Mouse (Mus musculus) midbrain, embryonic 11.5 days (tissue): ENCODE data around the gene Wwox. TPM values are rescaled to one million over a fixed set of nuclear protein-coding genes. Genes with fewer than 3 reads are reported as not detected.

ENCODE experiments used
- ATAC-seq: fragments of 200-750 bp; cut with Nextera tagmentation; 2 replicates; pipeline ENCODE4 v1.8.0; 2017; ENCODE audit warnings: moderate TSS enrichment, moderate library complexity; ENCODE audit not compliant: low FRiP score
- DNase-seq: peaks from one replicate; pipeline ENCODE4 v3.0.0; 2015; ENCODE audit warnings: low spot score; ENCODE audit errors: missing footprints
- H3K27ac ChIP-seq: fragments of 300-500 bp; sonication (generic); 2 replicates; pipeline ENCODE4 v1.5.1; 2014; ENCODE audit warnings: low read depth, low read length
- H3K27me3 ChIP-seq: fragments of 300-500 bp; sonication (generic); 2 replicates; pipeline ENCODE4 v1.6.1; 2014; ENCODE audit warnings: mild to moderate bottlenecking, low read length, moderate library complexity, mixed read lengths; ENCODE audit not compliant: control insufficient read depth, insufficient read depth
- H3K36me3 ChIP-seq: fragments of 300-500 bp; sonication (generic); 2 replicates; pipeline ENCODE4 v1.6.1; 2014; ENCODE audit warnings: mild to moderate bottlenecking, low read length, moderate library complexity, mixed read lengths; ENCODE audit not compliant: control insufficient read depth, insufficient read depth
- H3K4me1 ChIP-seq: fragments of 300-500 bp; sonication (generic); 2 replicates; pipeline ENCODE4 v1.6.1; 2014; ENCODE audit warnings: low read length; ENCODE audit not compliant: control insufficient read depth, insufficient read depth
- H3K4me2 ChIP-seq: fragments of 300-500 bp; sonication (generic); 2 replicates; pipeline ENCODE4 v1.6.1; 2014; ENCODE audit warnings: mild to moderate bottlenecking, moderate library complexity
- H3K4me3 ChIP-seq: fragments of 300-500 bp; sonication (generic); 2 replicates; pipeline ENCODE4 v1.5.1; 2014; ENCODE audit warnings: low read depth, low read length
- H3K9ac ChIP-seq: fragments of 300-500 bp; sonication (generic); 2 replicates; pipeline ENCODE4 v1.6.1; 2014; ENCODE audit warnings: low read length
- H3K9me3 ChIP-seq: fragments of 300-500 bp; sonication (generic); 2 replicates; pipeline ENCODE4 v1.6.1; 2016; ENCODE audit warnings: low read length; ENCODE audit not compliant: control insufficient read depth
- WGBS: fragments of 180-500 bp; shearing (Covaris S2); extraction: QIAGEN DNeasy Blood & Tissue Kit; methylation state at CpG from one replicate; pipeline ENCODE4 v1.1.7; 2014; 5-methylcytosine and 5-hydroxymethylcytosine counted together
- polyA plus RNA-seq: library from polyadenylated mRNA; unstranded; fragments of >200 nt; fragmentation: Nextera tagmentation; extraction: Ambion mirVana; gene quantifications from 2 replicates; pipeline ENCODE4 v1.2.1, GENCODE M21; 2014

Wwox gene
- polyA plus RNA-seq, 1 experiment from 2014 or later, result 12.1 TPM

GRCm38 (mm10) chr8:114790754-114791153, 351.3 kb downstream of the Wwox start:
- whole genome bisulfite sequencing, result 89% methylated on average over 7 of the region's 7 CpGs

GRCm38 (mm10) chr8:114793682-114794081, 354.2 kb downstream of the Wwox start:
- no peaks in the 10 kb centered on the region for H3K4me1 ChIP-seq
- H3K4me2 ChIP-seq, result no peak overlapping the region
- ATAC-seq (no peak), DNase-seq (no peak)
- 89% methylated on average over 9 of the region's 9 CpGs for WGBS
- no peak overlapping the region for H3K27ac ChIP-seq
- H3K27me3 ChIP-seq, result no peaks in the 10 kb centered on the region
- H3K9ac ChIP-seq, result no peak overlapping the region
- no peaks in the 10 kb centered on the region for H3K36me3 ChIP-seq
- H3K4me3 ChIP-seq, result no peak overlapping the region
- H3K9me3 ChIP-seq, result no peaks in the 10 kb centered on the region

More at GRCm38 (mm10) chr8:114790754-114791153, 351.3 kb downstream of the Wwox start:
- no peak for ATAC-seq
- DNase-seq, result no peak
- no peak overlapping the region for H3K27ac ChIP-seq
- H3K9ac ChIP-seq, result no peak overlapping the region
- no peaks in the 10 kb centered on the region for H3K4me1 ChIP-seq
- H3K4me2 ChIP-seq, result no peak overlapping the region
- no peaks in the 10 kb centered on the region for H3K9me3 ChIP-seq
- no peaks in the 10 kb centered on the region for H3K36me3 ChIP-seq
- H3K4me3 ChIP-seq, result no peak overlapping the region
- no peaks in the 10 kb centered on the region for H3K27me3 ChIP-seq

GRCm38 (mm10) chr8:114801428-114802134, 362.1 kb downstream of the Wwox start:
- no peak for DNase-seq
- Histone ChIP-seq H3K4me2 (no peak overlapping the region), H3K9ac (no peak overlapping the region), H3K9me3 (no peaks in the 10 kb centered on the region), H3K36me3 (no peaks in the 10 kb centered on the region), H3K4me3 (no peak overlapping the region), H3K27me3 (no peaks in the 10 kb centered on the region), H3K27ac (no peak overlapping the region), H3K4me1 (no peaks in the 10 kb centered on the region)
- 66% methylated on average over 7 of the region's 7 CpGs for WGBS
- no peak for ATAC-seq

- Histone ChIP-seq H3K9me3 (no peaks in the 10 kb centered on the region), H3K9ac (no peak overlapping the region), H3K27me3 (no peaks in the 10 kb centered on the region), H3K4me3 (no peak overlapping the region), H3K4me1 (peaks cover 6% of the 10 kb centered on the region; the same call in 1 of the 2 replicates), H3K27ac (no peak overlapping the region), H3K4me2 (no peak overlapping the region), H3K36me3 (no peaks in the 10 kb centered on the region)
- WGBS, result 56% methylated on average over 5 of the region's 5 CpGs
- DNase-seq (no peak), ATAC-seq (no peak)
Observed at GRCm38 (mm10) chr8:114803113-114803512, 363.7 kb downstream of the Wwox start.

- Histone ChIP-seq H3K36me3 (no peaks in the 10 kb centered on the region), H3K4me2 (no peak overlapping the region), H3K4me1 (peaks cover 6% of the 10 kb centered on the region; the same call in 1 of the 2 replicates), H3K9me3 (0 out of 2 replicates have a peak, but pooled peaks cover 2% of the 10 kb centered on the region), H3K27ac (no peak overlapping the region), H3K9ac (no peak overlapping the region), H3K4me3 (no peak overlapping the region), H3K27me3 (no peaks in the 10 kb centered on the region)
- DNase-seq, result peak; percentile 53
- no peak for ATAC-seq
- 93% methylated on average over 9 of the region's 9 CpGs for WGBS
Observed at GRCm38 (mm10) chr8:114806826-114807420, 367.5 kb downstream of the Wwox start.

GRCm38 (mm10) chr8:114807676-114808426, 368.4 kb downstream of the Wwox start:
- WGBS, result 58% methylated on average over 22 of the region's 22 CpGs
- DNase-seq (peak; percentile 85), ATAC-seq (peak; percentile 48; the same call in 1 of the 2 replicates)
- no peak overlapping the region for H3K4me2 ChIP-seq
- no peak overlapping the region for H3K9ac ChIP-seq
- 0 out of 2 replicates have a peak, but pooled peaks cover 2% of the 10 kb centered on the region for H3K9me3 ChIP-seq
- H3K27me3 ChIP-seq, result no peaks in the 10 kb centered on the region
- no peak overlapping the region for H3K4me3 ChIP-seq
- no peak overlapping the region for H3K27ac ChIP-seq
- H3K36me3 ChIP-seq, result no peaks in the 10 kb centered on the region
- H3K4me1 ChIP-seq, result peaks cover 6% of the 10 kb centered on the region; the same call in 1 of the 2 replicates

- no peak for DNase-seq
- H3K9ac ChIP-seq, result no peak overlapping the region
- H3K9me3 ChIP-seq, result 0 out of 2 replicates have a peak, but pooled peaks cover 2% of the 10 kb centered on the region
- H3K4me3 ChIP-seq, result no peak overlapping the region
- H3K27ac ChIP-seq, result no peak overlapping the region
- H3K4me1 ChIP-seq, result peaks cover 6% of the 10 kb centered on the region; the same call in 1 of the 2 replicates
- no peak overlapping the region for H3K4me2 ChIP-seq
- no peaks in the 10 kb centered on the region for H3K36me3 ChIP-seq
- no peak for ATAC-seq
- WGBS, result 89% methylated on average over 5 of the region's 5 CpGs
- no peaks in the 10 kb centered on the region for H3K27me3 ChIP-seq
Observed at GRCm38 (mm10) chr8:114810470-114810869, 371.0 kb downstream of the Wwox start.

- Histone ChIP-seq H3K27ac (no peak overlapping the region), H3K36me3 (no peaks in the 10 kb centered on the region), H3K27me3 (no peaks in the 10 kb centered on the region), H3K4me1 (peaks cover 3% of the 10 kb centered on the region), H3K4me2 (no peak overlapping the region), H3K4me3 (no peak overlapping the region), H3K9ac (no peak overlapping the region), H3K9me3 (0 out of 2 replicates have a peak, but pooled peaks cover 2% of the 10 kb centered on the region)
- 88% methylated on average over 10 of the region's 10 CpGs for WGBS
- DNase-seq (peak; percentile 56), ATAC-seq (no peak)
Observed at GRCm38 (mm10) chr8:114813830-114814229, 374.4 kb downstream of the Wwox start.
